Mouse (Mus musculus) testis, adult 2 months (tissue): ENCODE results near the gene Pcbp2.

Source experiments
- CTCF ChIP-seq: fragments of 200-500 bp; IDR thresholded peaks from 2 replicates; pipeline ENCODE4 v1.5.1; 2012; ENCODE audit warnings: low read depth, mild to moderate bottlenecking, inconsistent platforms, low read length, moderate library complexity; ENCODE audit not compliant: control insufficient read depth, insufficient read depth, insufficient replicate concordance
- POLR2A ChIP-seq: fragments of 200-500 bp; IDR thresholded peaks from 2 replicates; pipeline ENCODE4 v1.6.1; 2012; ENCODE audit warnings: low read depth, mild to moderate bottlenecking, inconsistent platforms, low read length, moderate library complexity; ENCODE audit not compliant: control insufficient read depth

DNA sequence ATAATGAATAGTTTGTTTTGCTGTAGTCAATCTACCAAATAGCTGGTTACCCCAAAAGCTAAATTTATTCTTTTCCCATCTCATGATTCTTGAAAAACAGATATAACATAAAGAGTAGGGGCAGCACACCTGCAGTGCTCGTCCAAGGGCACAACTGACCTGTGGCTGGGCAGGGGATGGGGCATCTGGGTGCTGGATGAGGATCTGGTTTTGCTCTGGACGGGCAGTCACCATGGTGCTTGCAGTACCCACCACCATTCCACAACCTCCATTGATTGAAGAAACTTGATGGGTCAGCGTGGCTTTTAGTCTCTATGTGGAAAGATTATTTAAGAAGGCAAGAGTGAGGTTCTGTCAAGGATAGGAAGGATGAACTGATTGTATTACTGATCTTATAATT, 75.9 kb downstream of the Pcbp2 start:
- TF ChIP-seq CTCF = no peak
- no peak for TF ChIP-seq POLR2A
